Mouse (Mus musculus) heart, postnatal 4 days (tissue): Measurements from ENCODE around the gene Tmem51. TPM values are rescaled to one million over a fixed set of nuclear protein-coding genes. Genes with fewer than 3 reads are reported as not detected.
"Not testable (repeated sequence)": the region's sequence is repeated elsewhere in the genome, so short reads cannot be mapped to it uniquely, and the experiment has no call there.

Source experiments
- DNase-seq: peaks from one replicate; pipeline ENCODE4 v3.0.0; 2021
- total RNA-seq, 2 experiments: library from RNA; stranded (reverse); gene quantifications; 2 replicates each; pipeline ENCODE4 v1.2.3; 2021

Gene Tmem51
- total RNA-seq, 2 experiments from 2014 or later: 34.2 to 40.5 TPM

GRCm38 (mm10) chr4:142059113-142059840 is 24.8 kb downstream of the Tmem51 start:
- no peak for DNase-seq

DNA sequence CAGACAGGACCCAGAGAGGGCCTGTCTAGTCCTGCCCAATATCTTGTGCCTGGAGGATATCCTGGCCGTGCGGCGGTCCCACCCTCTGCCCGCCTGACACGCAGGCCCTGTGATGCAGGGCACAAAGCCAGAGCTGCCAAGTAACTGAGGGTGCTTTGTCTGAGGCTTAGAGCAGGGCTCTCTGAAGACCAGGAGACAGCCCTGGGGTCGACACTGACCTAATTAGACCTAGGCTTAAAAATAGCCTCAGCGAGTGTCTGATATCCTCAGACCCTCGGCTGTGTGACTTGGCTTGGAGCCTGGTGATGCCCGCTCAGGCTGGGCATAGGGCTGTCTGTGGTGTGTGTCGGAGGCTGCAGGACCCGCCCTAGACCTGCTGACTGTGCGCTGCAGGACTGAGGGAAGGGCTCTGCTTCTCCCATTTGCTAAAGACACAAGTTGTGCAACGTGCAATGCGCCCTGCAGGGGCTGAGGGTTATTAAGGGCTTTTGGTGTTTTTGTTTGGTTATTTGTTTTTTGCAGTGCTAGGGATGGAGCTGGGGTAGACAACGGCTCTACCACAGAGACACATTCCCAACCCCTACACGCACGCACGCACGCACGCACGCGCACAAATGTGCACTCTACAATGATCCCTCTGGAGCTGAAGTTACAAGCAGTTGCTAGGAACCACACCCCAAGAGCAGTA is 26.4 kb downstream of the Tmem51 start:
- peak; percentile 76 for DNase-seq

DNA sequence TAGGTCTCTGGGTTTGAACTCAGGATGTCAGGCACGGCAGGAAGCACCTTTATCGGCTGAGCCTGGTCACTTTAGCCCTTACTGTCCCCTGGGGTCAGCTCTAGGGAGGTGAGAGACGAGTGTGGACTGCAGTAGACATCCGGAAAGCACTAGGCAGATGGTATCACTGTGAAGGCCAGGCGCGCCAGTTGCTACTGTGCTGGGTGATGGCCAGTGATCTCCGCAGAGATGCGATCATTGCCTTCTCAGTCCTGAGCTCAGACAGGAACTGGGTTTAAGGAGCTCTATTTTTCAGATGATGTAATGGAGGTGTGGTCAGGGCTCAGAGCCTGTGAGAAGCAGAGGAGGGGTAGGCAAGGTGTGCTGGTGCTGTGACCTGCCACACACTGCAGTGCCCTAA is 28.5 kb downstream of the Tmem51 start:
- DNase-seq: no peak

GRCm38 (mm10) chr4:142054580-142054979 is 29.5 kb downstream of the Tmem51 start:
- no peak for DNase-seq

- peak; percentile 43 for DNase-seq
Observed at GRCm38 (mm10) chr4:142053661-142054448, 30.2 kb downstream of the Tmem51 start.

GRCm38 (mm10) chr4:142053261-142053660 is 30.8 kb downstream of the Tmem51 start:
- no peak for DNase-seq

DNA sequence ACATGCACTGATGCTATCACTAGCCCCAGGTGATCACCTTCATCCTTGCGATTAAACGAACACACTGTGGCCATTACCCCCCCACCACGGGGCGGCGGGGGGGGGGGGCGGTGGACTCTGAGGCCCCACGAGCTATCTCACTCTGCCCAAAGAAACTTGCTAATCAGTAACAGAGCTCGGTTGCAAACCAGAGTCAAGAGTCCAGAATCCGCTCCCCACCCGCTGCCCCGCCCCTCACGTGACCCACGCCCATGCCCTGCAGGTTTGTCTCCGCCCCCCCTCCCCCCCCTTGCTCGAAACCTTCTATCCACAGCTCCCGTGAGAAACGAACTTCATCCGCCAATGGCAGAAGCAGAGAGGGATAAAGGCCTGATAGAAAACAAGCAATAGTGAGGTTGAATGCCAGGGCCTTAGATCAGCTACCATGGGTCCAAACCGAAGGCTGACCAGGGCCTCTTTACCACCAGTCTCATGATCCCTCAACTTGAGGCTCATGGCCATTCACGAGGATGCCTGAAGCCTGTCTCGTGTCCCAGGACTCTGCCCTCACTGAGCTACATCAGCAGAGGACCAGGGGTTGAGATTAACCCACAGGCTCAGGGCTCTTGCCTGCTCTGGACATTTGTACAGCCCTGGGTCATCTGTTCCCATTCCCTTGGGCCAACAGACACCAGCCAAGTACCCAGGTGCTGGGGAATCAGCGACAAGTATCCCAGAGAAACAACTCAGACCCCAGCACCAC is 31.5 kb downstream of the Tmem51 start:
- no peak for DNase-seq

- DNase-seq: not testable (repeated sequence)
Observed at GRCm38 (mm10) chr4:142051883-142052282, 32.2 kb downstream of the Tmem51 start.

- DNase-seq: no peak
Observed at GRCm38 (mm10) chr4:142049963-142050362, 34.1 kb downstream of the Tmem51 start.

DNA sequence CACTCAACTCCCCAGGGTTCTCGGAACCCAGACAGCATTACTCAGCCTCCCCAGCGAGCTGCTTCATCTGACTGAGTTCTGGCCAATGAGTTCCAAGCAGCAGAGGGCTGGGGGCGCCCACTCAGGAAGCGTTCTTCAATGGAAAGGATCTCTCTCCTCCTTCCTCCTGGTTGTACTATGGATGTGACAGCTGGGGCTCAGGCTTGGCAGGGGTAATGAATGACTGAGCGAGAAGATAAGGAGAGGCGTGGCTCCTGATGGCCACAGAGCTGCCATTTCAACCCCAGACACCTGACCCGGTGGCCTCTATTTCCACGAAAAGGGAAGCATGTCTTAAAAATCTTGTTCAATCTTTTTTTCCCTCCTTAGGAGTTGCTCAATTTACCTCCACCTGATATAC is 35.7 kb downstream of the Tmem51 start:
- no peak for DNase-seq

GRCm38 (mm10) chr4:142047005-142047404 is 37.1 kb downstream of the Tmem51 start:
- DNase-seq: no peak

DNA sequence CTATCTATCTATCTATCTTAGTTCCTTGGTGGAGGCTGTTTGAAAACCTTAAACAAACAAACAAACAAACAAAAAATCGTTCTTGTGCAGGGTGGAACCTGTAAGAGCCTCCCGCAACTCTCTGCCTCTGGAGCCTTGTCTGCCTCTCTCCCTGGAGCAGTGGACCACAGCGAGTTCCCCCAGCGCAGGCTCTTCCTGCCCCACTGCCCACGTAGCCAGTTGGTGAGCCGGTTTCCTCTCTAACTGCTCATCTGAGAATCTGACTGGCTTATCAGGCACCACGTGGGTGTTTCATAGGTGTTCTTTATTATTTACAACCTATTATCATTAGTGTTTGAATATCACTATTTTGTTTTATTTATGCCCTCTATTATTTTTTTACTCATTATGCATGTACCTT is 37.6 kb downstream of the Tmem51 start:
- DNase-seq: no peak

DNA sequence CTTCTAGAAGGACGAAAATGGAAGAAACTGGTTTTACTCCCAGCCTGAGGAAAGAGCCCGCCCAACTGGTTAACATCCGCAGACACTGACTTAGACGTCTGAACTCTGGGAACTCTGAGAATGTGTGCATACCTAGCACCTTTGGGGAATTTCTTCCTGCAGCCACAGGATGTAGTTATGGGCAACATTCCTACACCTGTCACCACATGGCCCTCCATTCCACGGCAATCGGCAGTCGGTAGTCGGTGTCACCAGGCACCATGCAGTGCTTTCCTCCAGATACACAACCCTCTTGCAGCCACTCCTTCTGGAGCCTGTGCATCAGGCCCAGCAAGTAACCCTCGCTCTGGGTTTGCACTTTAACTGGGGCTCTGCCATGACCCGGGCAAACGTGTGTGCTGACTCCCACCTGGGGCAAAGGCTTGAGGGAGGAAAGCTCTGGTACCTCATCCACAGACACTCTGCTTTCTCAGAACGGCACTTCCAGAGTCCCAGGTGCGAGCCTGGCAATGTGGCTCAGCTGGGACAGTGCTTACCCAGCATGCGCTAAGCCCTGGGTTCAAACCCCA is 38.4 kb downstream of the Tmem51 start:
- no peak for DNase-seq

DNA sequence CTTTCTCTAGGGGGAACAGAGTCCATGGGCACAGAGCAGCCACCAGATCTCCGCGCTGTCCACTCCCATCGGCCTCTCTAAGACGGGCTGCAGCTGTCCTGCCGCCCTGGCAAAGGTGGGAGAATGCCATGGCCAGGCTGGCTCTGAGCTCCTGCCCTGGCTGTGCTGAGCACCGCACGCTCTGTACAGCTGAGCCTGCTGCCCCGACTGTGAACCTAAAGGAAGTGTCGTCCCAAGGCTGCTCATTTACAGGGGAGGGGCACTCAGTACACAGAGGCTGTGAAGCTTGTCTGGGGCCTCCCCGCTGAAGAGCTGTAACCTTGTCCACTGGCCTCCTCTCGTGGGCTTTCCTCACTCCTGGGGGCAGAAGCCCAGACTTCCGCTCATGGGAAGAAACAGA is 39.7 kb downstream of the Tmem51 start:
- no peak for DNase-seq

GRCm38 (mm10) chr4:142039662-142040353 is 44.3 kb downstream of the Tmem51 start:
- no peak for DNase-seq

DNA sequence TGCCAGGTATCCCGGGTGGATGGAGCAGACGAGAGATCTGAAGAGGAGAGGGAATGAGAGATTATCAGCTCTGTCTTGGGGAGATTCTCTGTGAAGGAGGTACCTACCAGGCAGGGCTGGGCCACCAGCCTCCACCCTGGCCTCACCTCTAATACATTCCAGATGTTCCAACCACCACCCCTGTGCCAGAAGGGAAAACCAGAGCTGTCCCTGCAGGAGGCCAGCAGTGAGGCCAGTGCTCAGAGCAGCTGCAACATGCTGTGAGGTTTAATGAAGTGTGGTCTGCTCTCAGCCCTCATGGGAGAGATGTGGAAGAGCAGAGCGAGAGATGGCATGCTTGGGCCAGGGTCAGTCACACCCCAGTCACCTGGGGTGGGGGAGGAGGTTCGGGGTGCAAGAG is 46.2 kb downstream of the Tmem51 start:
- DNase-seq: no peak

- DNase-seq: no peak
Observed at GRCm38 (mm10) chr4:142028533-142028932, 55.6 kb downstream of the Tmem51 start.

- no peak for DNase-seq
Observed at GRCm38 (mm10) chr4:142026965-142027364, 57.1 kb downstream of the Tmem51 start.

DNA sequence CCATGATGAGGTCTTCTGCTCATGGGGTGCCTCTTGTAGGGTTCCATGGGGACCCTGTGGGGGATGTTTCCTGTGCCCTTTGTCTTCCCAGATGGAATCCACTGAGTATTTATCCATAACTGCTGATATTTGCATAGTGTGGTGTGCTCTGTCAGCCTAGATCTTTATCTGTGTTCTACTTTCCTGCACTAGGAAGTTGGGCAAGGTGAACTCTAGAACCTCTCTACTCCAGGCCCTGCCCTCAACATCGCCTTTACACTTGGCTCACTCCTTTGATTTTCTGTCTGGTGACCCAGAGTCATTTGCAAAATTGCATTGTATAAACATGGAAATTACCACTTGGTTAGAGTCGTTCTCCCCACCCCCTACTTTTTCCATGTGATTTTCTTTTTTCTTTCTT is 59.6 kb downstream of the Tmem51 start:
- DNase-seq: no peak

DNA sequence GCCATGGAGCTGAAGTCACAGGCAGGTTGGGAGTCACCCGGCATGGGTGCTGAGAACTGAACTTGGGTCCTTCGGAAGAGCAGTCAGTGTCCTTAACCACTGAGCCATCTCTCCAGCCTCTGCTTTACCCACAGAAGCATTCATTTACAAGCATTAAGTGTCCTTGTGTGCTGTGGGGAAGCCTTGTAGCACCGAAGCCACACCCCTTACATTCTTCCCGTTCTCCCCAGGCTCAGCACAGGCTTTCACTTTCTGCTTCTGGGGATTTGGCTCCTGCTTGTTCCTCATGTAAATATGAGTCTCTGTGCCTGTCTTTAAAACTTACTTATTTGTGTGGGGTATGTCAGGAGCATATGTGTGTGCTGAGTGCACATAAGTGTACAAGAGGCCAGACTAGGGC is 60.9 kb downstream of the Tmem51 start:
- DNase-seq: no peak

- DNase-seq: peak; percentile 38
Observed at GRCm38 (mm10) chr4:142017686-142018085, 66.4 kb downstream of the Tmem51 start.
